In the genomic region with DNA sequence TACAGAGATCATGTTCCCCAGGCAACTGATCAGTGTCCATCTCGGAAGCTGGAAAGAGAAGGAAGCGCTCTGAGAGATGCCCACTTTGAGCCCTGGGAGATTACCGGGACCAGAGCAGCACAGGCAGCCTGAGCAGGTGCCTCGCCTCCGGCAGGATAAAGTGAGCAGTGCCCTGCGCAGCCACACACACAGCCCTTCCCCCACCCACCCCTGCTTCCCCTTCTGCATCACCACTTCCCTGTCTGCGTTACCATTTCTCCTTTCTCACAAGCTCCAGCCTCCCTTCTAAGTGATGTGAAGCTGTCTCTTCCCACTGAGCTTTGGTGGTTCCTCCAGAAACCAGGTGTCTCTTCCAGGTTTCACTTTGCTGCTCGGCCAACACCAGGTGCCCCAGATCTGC, we compare ENCODE assay signal across 9 mouse cellular contexts. TPM values are rescaled to one million over a fixed set of nuclear protein-coding genes. Genes with fewer than 3 reads are reported as not detected.
DNase-seq lines count a peak whose midpoint lies in the region; ATAC-seq and TF ChIP-seq lines count a peak whose summit lies in the region.
"Had no signal": no experiment of that assay in that cellular context is flagged by ENCODE, and none has a peak within 500 bp of the region (broad histone marks: within the 10 kb centered on the region; RNA-seq: fewer than 3 reads in every experiment).

No protein-coding gene starts in this region.

- ATAC-seq in intestine, embryonic 14.5 days (replicated peaks; ENCODE audit: low FRiP score, low TSS enrichment, low read depth) = no peak
- no peak for ATAC-seq in intestine, postnatal 0 days
- no peak for ATAC-seq in liver, embryonic 14.5 days (ENCODE audit: insufficient read depth)
- no peak for ATAC-seq in inflammation-experienced regulatory T-cells, adult 6 months
- no peak for ATAC-seq in erythroid progenitor cell, adult 5-6 weeks (replicated peaks; ENCODE audit: low FRiP score, poor library complexity, severe bottlenecking)

- TF ChIP-seq EP300 in liver, embryonic 14.5 days (IDR thresholded peaks at IDR 0.05; ENCODE audit: low read depth) = no peak

- H3K27me3 ChIP-seq in intestine, embryonic 14.5 days (replicated peaks; ENCODE audit: control insufficient read depth, insufficient read depth, low read length) = no peaks in the 10 kb centered on the region
- no peaks in the 10 kb centered on the region for H3K27me3 ChIP-seq in intestine, postnatal 0 days (replicated peaks; ENCODE audit: control insufficient read depth, insufficient read depth, low read length)
- H3K27me3 ChIP-seq in liver, embryonic 14.5 days (ENCODE audit: control insufficient read depth, insufficient read depth, low read length) = no peaks in the 10 kb centered on the region
- H3K27me3 ChIP-seq: embryonic facial prominence, embryonic 15.5 days had no signal

- 58% methylated on average over 8 of the region's 8 CpGs for WGBS in intestine, embryonic 14.5 days
- 58% methylated on average over 8 of the region's 8 CpGs for WGBS in intestine, postnatal 0 days
- WGBS in liver, embryonic 14.5 days (ENCODE audit: insufficient replicate concordance) = 18% methylated on average over 8 of the region's 8 CpGs

- H3K4me2 ChIP-seq in intestine, embryonic 14.5 days (ENCODE audit: low read length) = no peak overlapping the region
- H3K4me2 ChIP-seq in intestine, postnatal 0 days (replicated peaks; ENCODE audit: low read depth) = no peak overlapping the region
- peak overlapping the region; percentile 33; the same call in 1 of the 2 replicates for H3K4me2 ChIP-seq in liver, embryonic 14.5 days (ENCODE audit: low read depth)
- H3K4me2 ChIP-seq: embryonic facial prominence, embryonic 15.5 days had no signal

- 0 out of 2 replicates have a peak overlapping the region, but pooled peaks have one; percentile 45 for H3K27ac ChIP-seq in intestine, embryonic 14.5 days (ENCODE audit: low read depth)
- H3K27ac ChIP-seq in intestine, postnatal 0 days (ENCODE audit: low read depth, low read length) = no peak overlapping the region
- H3K27ac ChIP-seq in liver, embryonic 14.5 days = no peak overlapping the region
- H3K27ac ChIP-seq: embryonic facial prominence, embryonic 15.5 days had no signal

- no peak for DNase-seq in intestine, embryonic 14.5 days (ENCODE audit: low spot score)
- DNase-seq in B cell, adult 2 months = peak; percentile 60
- DNase-seq in MEL-GATA-1-ER (ENCODE audit: extremely low read depth, low read depth) (peak; percentile 85), adipocyte (ENCODE audit: low spot score) (no peak)
- peak in 1 of 3 experiments; percentile 7 for DNase-seq in liver, embryonic 14.5 days (ENCODE audit: low read depth in 3 of 3, low spot score in 3 of 3)

- no peak for TF ChIP-seq CTCF in intestine, postnatal 0 days (IDR thresholded peaks at IDR 0.05; ENCODE audit: low read depth)
- no peak for TF ChIP-seq CTCF in liver, embryonic 14.5 days (IDR thresholded peaks at IDR 0.05; ENCODE audit: low read depth)

- H3K9ac ChIP-seq in intestine, embryonic 14.5 days (ENCODE audit: low read length) = no peak overlapping the region
- no peak overlapping the region for H3K9ac ChIP-seq in intestine, postnatal 0 days (ENCODE audit: low read depth, low read length)
- H3K9ac ChIP-seq in liver, embryonic 14.5 days (replicated peaks) = no peak overlapping the region
- H3K9ac ChIP-seq: embryonic facial prominence, embryonic 15.5 days had no signal

- no peaks in the 10 kb centered on the region for H3K36me3 ChIP-seq in intestine, embryonic 14.5 days (ENCODE audit: control insufficient read depth, insufficient read depth, low read length)
- H3K36me3 ChIP-seq in intestine, postnatal 0 days (ENCODE audit: control insufficient read depth, insufficient read depth) = no peaks in the 10 kb centered on the region
- H3K36me3 ChIP-seq in liver, embryonic 14.5 days (replicated peaks; ENCODE audit: control insufficient read depth, insufficient read depth, low read depth) = no peaks in the 10 kb centered on the region
- H3K36me3 ChIP-seq: embryonic facial prominence, embryonic 15.5 days had no signal

- H3K9me3 ChIP-seq in intestine, embryonic 14.5 days (ENCODE audit: control insufficient read depth, low read length) = no peaks in the 10 kb centered on the region
- no peaks in the 10 kb centered on the region for H3K9me3 ChIP-seq in intestine, postnatal 0 days (ENCODE audit: control insufficient read depth)
- no peaks in the 10 kb centered on the region for H3K9me3 ChIP-seq in liver, embryonic 14.5 days (ENCODE audit: control insufficient read depth, low read length)
- H3K9me3 ChIP-seq: embryonic facial prominence, embryonic 15.5 days had no signal

- H3K4me1 ChIP-seq in intestine, embryonic 14.5 days (replicated peaks; ENCODE audit: control insufficient read depth, insufficient read depth, low read length) = peaks cover 15% of the 10 kb centered on the region; the same call in 1 of the 2 replicates
- H3K4me1 ChIP-seq in intestine, postnatal 0 days (replicated peaks; ENCODE audit: control insufficient read depth, insufficient read depth, low read length) = no peaks in the 10 kb centered on the region
- peaks cover 3 to 4% of the 10 kb centered on the region in 2 experiments; a peak in 3 of 4 replicates for H3K4me1 ChIP-seq in liver, embryonic 14.5 days (replicated peaks; ENCODE audit: control insufficient read depth in 2 of 2, insufficient read depth in 2 of 2, low read length in 1 of 2)

- no peak overlapping the region for H3K4me3 ChIP-seq in intestine, embryonic 14.5 days (ENCODE audit: low read depth, low read length)
- no peak overlapping the region for H3K4me3 ChIP-seq in intestine, postnatal 0 days (ENCODE audit: low read depth, low read length)
- no peak overlapping the region for H3K4me3 ChIP-seq in liver, embryonic 14.5 days (ENCODE audit: insufficient read depth in 1 of 2, low read depth in 2 of 2, low read length in 2 of 2)
- H3K4me3 ChIP-seq: embryonic facial prominence, embryonic 15.5 days had no signal

RNA-seq across cellular contexts. Expression of a gene that starts 2.9 kb away (rescaled TPM):
- polyA plus RNA-seq in intestine, embryonic 14.5 days (2014; fragmentation: Nextera tagmentation; extraction: Ambion mirVana) = 5.2 and 7.4 TPM in 2 replicates
- polyA plus RNA-seq in intestine, postnatal 0 days (2015; fragmentation: Nextera tagmentation; extraction: Ambion mirVana) = 1.4 and 3.2 TPM in 2 replicates
- 0.99 and 1.6 TPM in 2 replicates for polyA plus RNA-seq in liver, embryonic 14.5 days (2012; rRNA removed)
- 0.58 and 0.67 TPM in 2 replicates for polyA plus RNA-seq in liver, embryonic 14.5 days (2014; fragmentation: Nextera tagmentation; extraction: Ambion mirVana)
- under 1 TPM in 2 of 3 experiments, not detected in 1; 0.62 to 0.72 TPM for polyA plus RNA-seq in inflammation-experienced regulatory T-cells, adult 6 months (2017; shearing (Covaris generic))
- total RNA-seq in erythroid progenitor cell, adult 5-6 weeks (2015; ENCODE audit: low replicate concordance) = under 0.01 TPM in 1 of 2 replicates, not detected in the other
- not detected in 2 replicates for total RNA-seq in erythroid progenitor cell, adult 5-6 weeks (2017; ENCODE audit: low replicate concordance)

RNA-seq across cellular contexts. Expression of a gene that starts 28.4 kb away (rescaled TPM):
- polyA plus RNA-seq in intestine, embryonic 14.5 days (2014; fragmentation: Nextera tagmentation; extraction: Ambion mirVana) = 10.3 and 12.6 TPM in 2 replicates
- 8.6 and 10.6 TPM in 2 replicates for polyA plus RNA-seq in intestine, postnatal 0 days (2015; fragmentation: Nextera tagmentation; extraction: Ambion mirVana)
- polyA plus RNA-seq in liver, embryonic 14.5 days (2012; rRNA removed) = 2.9 and 4.2 TPM in 2 replicates
- polyA plus RNA-seq in liver, embryonic 14.5 days (2014; fragmentation: Nextera tagmentation; extraction: Ambion mirVana) = 8.1 and 9.8 TPM in 2 replicates
- polyA plus RNA-seq in inflammation-experienced regulatory T-cells, adult 6 months (2017; shearing (Covaris generic)) = 100 to 1,000 TPM; 236 to 278 (median 276) TPM
- 21.8 and 24.1 TPM in 2 replicates for total RNA-seq in erythroid progenitor cell, adult 5-6 weeks (2015; ENCODE audit: low replicate concordance)
- 4.9 and 22.2 TPM in 2 replicates for total RNA-seq in erythroid progenitor cell, adult 5-6 weeks (2017; ENCODE audit: low replicate concordance)

RNA-seq across cellular contexts. Expression of a gene that starts 29.9 kb away (rescaled TPM):
- 12.0 and 13.7 TPM in 2 replicates for polyA plus RNA-seq in intestine, embryonic 14.5 days (2014; fragmentation: Nextera tagmentation; extraction: Ambion mirVana)
- polyA plus RNA-seq in intestine, postnatal 0 days (2015; fragmentation: Nextera tagmentation; extraction: Ambion mirVana) = 6.1 and 6.5 TPM in 2 replicates
- polyA plus RNA-seq in liver, embryonic 14.5 days (2012; rRNA removed) = 21.1 and 22.7 TPM in 2 replicates
- 2.7 and 3.3 TPM in 2 replicates for polyA plus RNA-seq in liver, embryonic 14.5 days (2014; fragmentation: Nextera tagmentation; extraction: Ambion mirVana)
- 10 to 100 TPM in 1 of 3 experiments, 1 to 10 TPM in 2; 4.1 to 11.8 (median 8.8) TPM for polyA plus RNA-seq in inflammation-experienced regulatory T-cells, adult 6 months (2017; shearing (Covaris generic))
- total RNA-seq in erythroid progenitor cell, adult 5-6 weeks (2015; ENCODE audit: low replicate concordance) = 8.3 and 9.2 TPM in 2 replicates
- total RNA-seq in erythroid progenitor cell, adult 5-6 weeks (2017; ENCODE audit: low replicate concordance) = 8.7 and 19.7 TPM in 2 replicates

RNA-seq across cellular contexts. Expression of a gene that starts 36.5 kb away (rescaled TPM):
- 2.3 and 2.9 TPM in 2 replicates for polyA plus RNA-seq in intestine, embryonic 14.5 days (2014; fragmentation: Nextera tagmentation; extraction: Ambion mirVana)
- polyA plus RNA-seq in intestine, postnatal 0 days (2015; fragmentation: Nextera tagmentation; extraction: Ambion mirVana) = 1.3 and 1.5 TPM in 2 replicates
- 1.3 TPM in 2 replicates for polyA plus RNA-seq in liver, embryonic 14.5 days (2012; rRNA removed)
- 0.41 and 0.53 TPM in 2 replicates for polyA plus RNA-seq in liver, embryonic 14.5 days (2014; fragmentation: Nextera tagmentation; extraction: Ambion mirVana)
- polyA plus RNA-seq in inflammation-experienced regulatory T-cells, adult 6 months (2017; shearing (Covaris generic)) = 1 to 10 TPM in 2 of 3 experiments, under 1 TPM in 1; 0.58 to 3.7 (median 2.3) TPM
- total RNA-seq in erythroid progenitor cell, adult 5-6 weeks (2015; ENCODE audit: low replicate concordance) = 0.84 and 1.1 TPM in 2 replicates
- 1.7 TPM in 1 of 2 replicates, not detected in the other for total RNA-seq in erythroid progenitor cell, adult 5-6 weeks (2017; ENCODE audit: low replicate concordance)

RNA-seq across cellular contexts. Expression of a gene that starts 42.3 kb away (rescaled TPM):
- polyA plus RNA-seq in intestine, embryonic 14.5 days (2014; fragmentation: Nextera tagmentation; extraction: Ambion mirVana) = 109 and 110 TPM in 2 replicates
- polyA plus RNA-seq in intestine, postnatal 0 days (2015; fragmentation: Nextera tagmentation; extraction: Ambion mirVana) = 123 and 135 TPM in 2 replicates
- polyA plus RNA-seq in liver, embryonic 14.5 days (2012; rRNA removed) = 51.5 and 61.2 TPM in 2 replicates
- 59.6 and 66.4 TPM in 2 replicates for polyA plus RNA-seq in liver, embryonic 14.5 days (2014; fragmentation: Nextera tagmentation; extraction: Ambion mirVana)
- polyA plus RNA-seq in inflammation-experienced regulatory T-cells, adult 6 months (2017; shearing (Covaris generic)) = 10 to 100 TPM; 41.2 to 71.2 (median 59.5) TPM
- 39.4 and 63.8 TPM in 2 replicates for total RNA-seq in erythroid progenitor cell, adult 5-6 weeks (2015; ENCODE audit: low replicate concordance)
- total RNA-seq in erythroid progenitor cell, adult 5-6 weeks (2017; ENCODE audit: low replicate concordance) = 16.6 and 24.9 TPM in 2 replicates

Comparison
In these comparisons a context has a peak if more than half of its experiments do, and no peak if none do; other contexts are left out.
1. DNase-seq: peak in B cell, adult 2 months (2 of 2) and MEL-GATA-1-ER (single experiment); none in intestine, embryonic 14.5 days (single experiment) and adipocyte (single experiment).
2. RNA of a gene that starts 28.4 kb away (polyA plus RNA-seq): 236 to 278 TPM in inflammation-experienced regulatory T-cells, adult 6 months; 10.3 to 12.6 TPM in intestine, embryonic 14.5 days, 2.9 to 9.8 TPM in liver, embryonic 14.5 days and 8.6 to 10.6 TPM in intestine, postnatal 0 days; every median in the first group is over 10 times any median in the second.